Mouse (Mus musculus) layer of hippocampus, adult 9-11 months (tissue): ENCODE measurements at regions not wholly inside any gene's neighbourhood (a gene's known extent, or its start where the extent isn't known, plus 50 kb on each side); places are given as distances from the start of the nearest gene placed in this dataset.

Source experiments
- DNase-seq: peaks from one replicate; pipeline ENCODE4 v3.0.0; 2022

GRCm38 (mm10) chr19:15200792-15201191 is 602.9 kb upstream of the Tle4 start:
- no peak for DNase-seq

GRCm38 (mm10) chr19:15200361-15200760 is 602.5 kb upstream of the Tle4 start:
- no peak for DNase-seq

- peak; percentile 75 for DNase-seq
These were observed 601.8 kb upstream of the Tle4 start for GRCm38 (mm10) chr19:15199692-15200091.

- no peak for DNase-seq
These were observed 577.4 kb upstream of the Tle4 start for GRCm38 (mm10) chr19:15175221-15175620.

- DNase-seq = no peak
These were observed 575.5 kb upstream of the Tle4 start for GRCm38 (mm10) chr19:15173301-15173700.

GRCm38 (mm10) chr19:15167184-15167583 is 569.3 kb upstream of the Tle4 start:
- no peak for DNase-seq

GRCm38 (mm10) chr19:15160641-15161040 is 562.8 kb upstream of the Tle4 start:
- DNase-seq = no peak

GRCm38 (mm10) chr19:15158653-15159052 is 560.8 kb upstream of the Tle4 start:
- peak; percentile 8 for DNase-seq

- DNase-seq = no peak
These were observed 560.3 kb upstream of the Tle4 start for GRCm38 (mm10) chr19:15158177-15158576.

- DNase-seq = no peak
These were observed 556.8 kb upstream of the Tle4 start for GRCm38 (mm10) chr19:15154693-15155092.

- no peak for DNase-seq
These were observed 548.5 kb upstream of the Tle4 start for GRCm38 (mm10) chr19:15146325-15146724.

GRCm38 (mm10) chr19:15127122-15127521 is 529.3 kb upstream of the Tle4 start:
- no peak for DNase-seq

- no peak for DNase-seq
These were observed 510.7 kb upstream of the Tle4 start for GRCm38 (mm10) chr19:15108441-15109026.

GRCm38 (mm10) chr19:15095054-15095453 is 497.2 kb upstream of the Tle4 start:
- no peak for DNase-seq

GRCm38 (mm10) chr19:15093534-15093933 is 495.7 kb upstream of the Tle4 start:
- DNase-seq = no peak

GRCm38 (mm10) chr19:15080638-15081037 is 482.8 kb upstream of the Tle4 start:
- no peak for DNase-seq

- no peak for DNase-seq
These were observed 459.9 kb upstream of the Tle4 start for GRCm38 (mm10) chr19:15057801-15058200.

- DNase-seq = no peak
These were observed 455.8 kb upstream of the Tle4 start for GRCm38 (mm10) chr19:15053582-15054141.

- peak; percentile 15 for DNase-seq
These were observed 454.9 kb upstream of the Tle4 start for GRCm38 (mm10) chr19:15052642-15053239.

GRCm38 (mm10) chr19:15047896-15048295 is 450.0 kb upstream of the Tle4 start:
- DNase-seq = no peak

- DNase-seq = no peak
These were observed 449.5 kb upstream of the Tle4 start for GRCm38 (mm10) chr19:15047306-15047868.

- DNase-seq = peak; percentile 42
These were observed 437.7 kb upstream of the Tle4 start for GRCm38 (mm10) chr19:15035554-15035953.

- DNase-seq = no peak
These were observed 436.1 kb upstream of the Tle4 start for GRCm38 (mm10) chr19:15033921-15034320.

GRCm38 (mm10) chr19:15033396-15033795 is 435.5 kb upstream of the Tle4 start:
- DNase-seq = no peak
